19 mouse cellular contexts compared by ENCODE assay signal in genomic region chr1:187303221-187303620, GRCm38 (mm10).
A peak's percentile ranks its signal among the peaks of the same experiment; 100 is the strongest.
DNase-seq lines count a peak whose midpoint lies in the region; ATAC-seq and TF ChIP-seq lines count a peak whose summit lies in the region.
"Had no signal": no experiment of that assay in that cellular context is flagged by ENCODE, and none has a peak within 500 bp of the region (broad histone marks: within the 10 kb centered on the region; RNA-seq: fewer than 3 reads in every experiment).

No protein-coding gene starts in this region.

- H3K4me1 ChIP-seq in heart, embryonic 15.5 days (replicated peaks): peaks cover 17% of the 10 kb centered on the region
- H3K4me1 ChIP-seq in lung, embryonic 14.5 days (ENCODE audit: insufficient read depth): peaks cover 4% of the 10 kb centered on the region; the same call in 1 of the 2 replicates
- H3K4me1 ChIP-seq in midbrain, postnatal 0 days (ENCODE audit: insufficient read depth, low read length): 0 out of 2 replicates have a peak, but pooled peaks cover 4% of the 10 kb centered on the region

- peak overlapping the region; percentile 62 for H3K27ac ChIP-seq in heart, embryonic 15.5 days
- no peak overlapping the region for H3K27ac ChIP-seq in lung, embryonic 14.5 days (ENCODE audit: low read depth)
- H3K27ac ChIP-seq in midbrain, postnatal 0 days (ENCODE audit: low read depth, low read length): no peak overlapping the region
- H3K27ac ChIP-seq: embryonic facial prominence, embryonic 13.5 days; forebrain, embryonic 15.5 days; kidney, postnatal 0 days; liver, embryonic 14.5 days had no signal

- H3K9ac ChIP-seq in heart, embryonic 15.5 days: no peak overlapping the region
- no peak overlapping the region for H3K9ac ChIP-seq in lung, embryonic 14.5 days
- H3K9ac ChIP-seq in midbrain, postnatal 0 days (replicated peaks; ENCODE audit: low read length, poor library complexity, severe bottlenecking): no peak overlapping the region
- H3K9ac ChIP-seq: embryonic facial prominence, embryonic 13.5 days; forebrain, embryonic 15.5 days; liver, embryonic 14.5 days had no signal

- TF ChIP-seq CTCF in lung, embryonic 14.5 days (IDR thresholded peaks at IDR 0.05; ENCODE audit: low read depth): no peak
- TF ChIP-seq CTCF in midbrain, postnatal 0 days (IDR thresholded peaks at IDR 0.05): no peak

- no peaks in the 10 kb centered on the region for H3K27me3 ChIP-seq in heart, embryonic 15.5 days
- H3K27me3 ChIP-seq in lung, embryonic 14.5 days (ENCODE audit: insufficient read depth, low read length): no peaks in the 10 kb centered on the region
- no peaks in the 10 kb centered on the region for H3K27me3 ChIP-seq in midbrain, postnatal 0 days (ENCODE audit: insufficient read depth, low read length)
- H3K27me3 ChIP-seq: embryonic facial prominence, embryonic 13.5 days; forebrain, embryonic 15.5 days had no signal

- 59% methylated on average over 10 of the region's 10 CpGs for WGBS in heart, embryonic 15.5 days
- WGBS in lung, embryonic 14.5 days: 75% methylated on average over 10 of the region's 10 CpGs
- WGBS in midbrain, postnatal 0 days: 64% methylated on average over 10 of the region's 10 CpGs

- H3K36me3 ChIP-seq in heart, embryonic 15.5 days: no peaks in the 10 kb centered on the region
- no peaks in the 10 kb centered on the region for H3K36me3 ChIP-seq in lung, embryonic 14.5 days (ENCODE audit: insufficient read depth)
- H3K36me3 ChIP-seq in midbrain, postnatal 0 days (ENCODE audit: insufficient read depth, low read length): no peaks in the 10 kb centered on the region
- H3K36me3 ChIP-seq: forebrain, embryonic 15.5 days had no signal

- H3K4me2 ChIP-seq in heart, embryonic 15.5 days: no peak overlapping the region
- H3K4me2 ChIP-seq in lung, embryonic 14.5 days: no peak overlapping the region
- H3K4me2 ChIP-seq in midbrain, postnatal 0 days (ENCODE audit: low read depth, low read length, poor library complexity, severe bottlenecking): no peak overlapping the region
- H3K4me2 ChIP-seq: embryonic facial prominence, embryonic 13.5 days; forebrain, embryonic 15.5 days had no signal

- H3K4me3 ChIP-seq in heart, embryonic 15.5 days: no peak overlapping the region
- no peak overlapping the region for H3K4me3 ChIP-seq in lung, embryonic 14.5 days (ENCODE audit: low read depth, low read length)
- H3K4me3 ChIP-seq in midbrain, postnatal 0 days (ENCODE audit: low read depth, low read length): no peak overlapping the region
- H3K4me3 ChIP-seq: embryonic facial prominence, embryonic 13.5 days; forebrain, embryonic 15.5 days had no signal

- DNase-seq in cerebellum, postnatal 10 days: peak; percentile 48 to 55
- DNase-seq in cerebellum, adult 18-20 months: no peak
- no peak for DNase-seq in heart, adult 8-10 months (ENCODE audit: low spot score)
- DNase-seq in lung, embryonic 14.5 days: peak; percentile 23
- no peak for DNase-seq in lung, postnatal 4 days
- DNase-seq in midbrain, postnatal 0 days (ENCODE audit: low spot score): peak; percentile 20
- no peak for DNase-seq in adrenal gland, postnatal 4 days (ENCODE audit: low spot score in 2 of 2)
- DNase-seq: adrenal gland, postnatal 10 days; cerebellum, adult 11-12 months; gastrocnemius, postnatal 36 days; heart, postnatal 36 days had no signal

- ATAC-seq in heart, embryonic 15.5 days (replicated peaks; ENCODE audit: insufficient number of reproducible peaks, insufficient read depth, low FRiP score, low read depth): peak; percentile 83
- ATAC-seq in lung, embryonic 14.5 days (ENCODE audit: insufficient read depth): no peak; the same call in 1 of the 2 replicates
- no peak for ATAC-seq in midbrain, postnatal 0 days (ENCODE audit: low FRiP score)
- ATAC-seq: activated CD4-positive, CD25-positive, alpha-beta regulatory T cell, adult 4 months; forebrain, embryonic 15.5 days; hindbrain, embryonic 16.5 days; intestine, postnatal 0 days had no signal

- no peaks in the 10 kb centered on the region for H3K9me3 ChIP-seq in heart, embryonic 15.5 days (replicated peaks)
- H3K9me3 ChIP-seq in lung, embryonic 14.5 days (ENCODE audit: low read depth, low read length): no peaks in the 10 kb centered on the region
- no peaks in the 10 kb centered on the region for H3K9me3 ChIP-seq in midbrain, postnatal 0 days (ENCODE audit: low read length)
- H3K9me3 ChIP-seq: embryonic facial prominence, embryonic 13.5 days; forebrain, embryonic 15.5 days had no signal

Comparison
In these comparisons a context has a peak if more than half of its experiments do, and no peak if none do; other contexts are left out.
1. DNase-seq: peak in cerebellum, postnatal 10 days (2 of 2), lung, embryonic 14.5 days (single experiment) and midbrain, postnatal 0 days (single experiment); none in cerebellum, adult 18-20 months (0 of 2), heart, adult 8-10 months (single experiment), lung, postnatal 4 days (0 of 2) and adrenal gland, postnatal 4 days (0 of 2).